Mouse (Mus musculus) spleen, adult 2 months (tissue): Measurements from ENCODE around the gene Gm20431.

Source experiments
- CTCF ChIP-seq: fragments of 200-500 bp; IDR thresholded peaks from 2 replicates; pipeline ENCODE4 v1.5.1; 2011; ENCODE audit warnings: mild to moderate bottlenecking, inconsistent platforms; ENCODE audit not compliant: insufficient read depth, insufficient read length, insufficient replicate concordance; ENCODE audit errors: extremely low read depth
- POLR2A ChIP-seq: fragments of 200-500 bp; IDR thresholded peaks from 2 replicates; pipeline ENCODE4 v1.6.1; 2011; ENCODE audit warnings: low read depth, low read length, inconsistent platforms

DNA sequence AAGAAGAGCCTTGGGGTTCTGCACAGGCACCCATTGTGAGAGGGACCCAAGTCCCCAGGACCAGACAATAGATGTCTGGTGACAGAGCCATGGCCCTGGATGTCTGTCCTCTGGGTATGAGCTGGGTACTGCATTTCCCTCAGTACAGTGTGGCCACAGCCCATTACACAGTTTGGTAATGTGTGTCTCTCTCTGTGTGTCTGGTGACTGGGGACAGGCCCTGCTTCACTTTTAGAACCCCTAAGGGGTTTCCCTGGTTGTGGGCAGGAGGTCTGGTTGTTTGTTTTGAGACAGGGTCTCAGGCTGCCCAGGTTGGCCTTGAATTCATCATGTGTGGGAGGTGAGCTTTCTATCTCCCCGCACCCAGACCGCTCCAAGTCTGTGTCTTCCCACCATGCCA lies 76.0 kb downstream of the Gm20431 start:
- TF ChIP-seq POLR2A, result no peak
- TF ChIP-seq CTCF, result no peak
